In genomic region chr1:90203783-90204690, GRCm38 (mm10) we compare ENCODE assay signal across 8 mouse cellular contexts. TPM values are rescaled to one million over a fixed set of nuclear protein-coding genes. Genes with fewer than 3 reads are reported as not detected.
DNase-seq lines count a peak whose midpoint lies in the region; ATAC-seq and TF ChIP-seq lines count a peak whose summit lies in the region.

Ackr3 (plus strand) TSS chr1:90203980.

- no peaks in the 10 kb centered on the region for H3K36me3 ChIP-seq in embryonic facial prominence, embryonic 15.5 days
- H3K36me3 ChIP-seq in heart, adult 2 months (ENCODE audit: control insufficient read depth, insufficient read depth, low read length) = peaks cover 1% of the 10 kb centered on the region
- no peaks in the 10 kb centered on the region for H3K36me3 ChIP-seq in kidney, adult 2 months (ENCODE audit: control insufficient read depth, insufficient read depth, low read length)
- no peaks in the 10 kb centered on the region; the same call in 1 of the 2 replicates for H3K36me3 ChIP-seq in limb, embryonic 10.5 days
- 0 out of 2 replicates have a peak, but pooled peaks cover under 1% of the 10 kb centered on the region for H3K36me3 ChIP-seq in midbrain, embryonic 12.5 days

- peak; percentile 88 for TF ChIP-seq EP300 in heart, adult 2 months (IDR thresholded peaks at IDR 0.05; ENCODE audit: insufficient read depth, low read depth, low read length)

- intact Hi-C loops in heart, adult 2 months (cut with DNase I) = loop anchor here (1.0 to 5.0 kb wide), 3 partner anchors 144 to 283 kb away; no protein-coding TSS in a partner anchor

- H3K79me2 ChIP-seq in heart, adult 2 months (replicated peaks; ENCODE audit: control insufficient read depth, insufficient read depth, low read length) = no peaks in the 10 kb centered on the region; the same call in 1 of the 2 replicates

- peak; percentile 79 for ATAC-seq in embryonic facial prominence, embryonic 15.5 days (ENCODE audit: insufficient number of reproducible peaks, low FRiP score, low TSS enrichment, low read depth)
- peak; percentile 77 for ATAC-seq in midbrain, embryonic 12.5 days (ENCODE audit: low FRiP score, low read depth)

- peak; percentile 100 for TF ChIP-seq POLR2A in heart, adult 2 months (IDR thresholded peaks at IDR 0.05; ENCODE audit: insufficient read depth, low read depth, low read length)
- peak; percentile 92 for TF ChIP-seq POLR2A in kidney, adult 2 months (IDR thresholded peaks at IDR 0.05; ENCODE audit: low read depth, low read length)

- peaks cover 7% of the 10 kb centered on the region; the same call in 1 of the 2 replicates for H3K27me3 ChIP-seq in embryonic facial prominence, embryonic 15.5 days
- no peaks in the 10 kb centered on the region for H3K27me3 ChIP-seq in heart, adult 2 months (ENCODE audit: control insufficient read depth, insufficient read depth, low read length)
- H3K27me3 ChIP-seq in kidney, adult 2 months (replicated peaks; ENCODE audit: control insufficient read depth, insufficient read depth, low read length) = no peaks in the 10 kb centered on the region
- peaks cover 51% of the 10 kb centered on the region for H3K27me3 ChIP-seq in limb, embryonic 10.5 days (ENCODE audit: low read depth, poor library complexity, severe bottlenecking)
- H3K27me3 ChIP-seq in midbrain, embryonic 12.5 days = peaks cover 30% of the 10 kb centered on the region

- TF ChIP-seq CTCF in heart, adult 2 months (IDR thresholded peaks at IDR 0.05) = peak; percentile 86
- peak; percentile 69 for TF ChIP-seq CTCF in kidney, adult 2 months (conservative IDR thresholded peaks at IDR 0.05; ENCODE audit: insufficient read depth, insufficient read length, low read depth, low read length)

- no peaks in the 10 kb centered on the region for H3K9me3 ChIP-seq in embryonic facial prominence, embryonic 15.5 days (replicated peaks)
- H3K9me3 ChIP-seq in limb, embryonic 10.5 days (replicated peaks) = no peaks in the 10 kb centered on the region
- no peaks in the 10 kb centered on the region for H3K9me3 ChIP-seq in midbrain, embryonic 12.5 days

- H3K9ac ChIP-seq in embryonic facial prominence, embryonic 15.5 days = peak within 1 kb of the TSS; percentile 33
- peak within 1 kb of the TSS; percentile 66 for H3K9ac ChIP-seq in heart, adult 2 months (ENCODE audit: low read depth, low read length)
- peak within 1 kb of the TSS; percentile 73 for H3K9ac ChIP-seq in midbrain, embryonic 12.5 days (replicated peaks)

- H3K27ac ChIP-seq in embryonic facial prominence, embryonic 15.5 days (replicated peaks) = peak within 1 kb of the TSS; percentile 79
- peak within 1 kb of the TSS; percentile 98 for H3K27ac ChIP-seq in heart, adult 2 months
- H3K27ac ChIP-seq in kidney, adult 2 months (ENCODE audit: insufficient read depth, low read depth, low read length) = peak within 1 kb of the TSS; percentile 85
- H3K27ac ChIP-seq in limb, embryonic 10.5 days = peak within 1 kb of the TSS; percentile 85
- H3K27ac ChIP-seq in midbrain, embryonic 12.5 days (replicated peaks) = peak within 1 kb of the TSS; percentile 84

- DNase-seq in adrenal gland, postnatal 4 days (ENCODE audit: low spot score in 2 of 2) = peak; percentile 36 to 45
- DNase-seq in heart, adult 2 months = peak; percentile 88 to 90
- DNase-seq in kidney, adult 2 months = peak; percentile 90
- DNase-seq in limb, embryonic 10.5 days (ENCODE audit: low spot score) = peak; percentile 83
- DNase-seq in spleen, postnatal 10 days (ENCODE audit: low spot score in 2 of 2) = peak; percentile 32 to 74
- no peak for DNase-seq in T-cell, adult 2 months (ENCODE audit: low spot score)

- peak within 1 kb of the TSS; percentile 44 for H3K4me2 ChIP-seq in embryonic facial prominence, embryonic 15.5 days (replicated peaks)
- H3K4me2 ChIP-seq in midbrain, embryonic 12.5 days (replicated peaks) = peak within 1 kb of the TSS; percentile 63

- H3K4me1 ChIP-seq in embryonic facial prominence, embryonic 15.5 days = peaks cover 63% of the 10 kb centered on the region
- H3K4me1 ChIP-seq in heart, adult 2 months (ENCODE audit: control insufficient read depth, insufficient read depth, low read length) = peaks cover 20% of the 10 kb centered on the region
- H3K4me1 ChIP-seq in kidney, adult 2 months (ENCODE audit: control insufficient read depth, insufficient read depth, low read length) = peaks cover 17% of the 10 kb centered on the region
- H3K4me1 ChIP-seq in limb, embryonic 10.5 days = peaks cover 70% of the 10 kb centered on the region
- peaks cover 51% of the 10 kb centered on the region for H3K4me1 ChIP-seq in midbrain, embryonic 12.5 days

- WGBS in embryonic facial prominence, embryonic 15.5 days = under 1% methylated on average over 19 of the region's 19 CpGs
- under 1% methylated on average over 19 of the region's 19 CpGs for WGBS in heart, adult 2 months
- 4% methylated on average over 19 of the region's 19 CpGs for WGBS in kidney, adult 2 months
- 3% methylated on average over 19 of the region's 19 CpGs for WGBS in limb, embryonic 10.5 days
- 1% methylated on average over 19 of the region's 19 CpGs for WGBS in midbrain, embryonic 12.5 days

- peak within 1 kb of the TSS; percentile 49 for H3K4me3 ChIP-seq in embryonic facial prominence, embryonic 15.5 days (replicated peaks)
- H3K4me3 ChIP-seq in heart, adult 2 months = peak within 1 kb of the TSS; percentile 84
- peak within 1 kb of the TSS; percentile 85 for H3K4me3 ChIP-seq in kidney, adult 2 months (ENCODE audit: insufficient read depth, low read depth, low read length)
- peak within 1 kb of the TSS; percentile 59 for H3K4me3 ChIP-seq in limb, embryonic 10.5 days
- H3K4me3 ChIP-seq in midbrain, embryonic 12.5 days = peak within 1 kb of the TSS; percentile 58

RNA-seq across cellular contexts. Expression of gene Ackr3, which starts in this region (rescaled TPM):
- total RNA-seq in adrenal gland, postnatal 4 days (2021) = 10 to 100 TPM; 19.5 to 22.2 TPM
- polyA plus RNA-seq in embryonic facial prominence, embryonic 15.5 days (2015; fragmentation: Nextera tagmentation; extraction: Ambion mirVana) = 29.9 and 31.9 TPM in 2 replicates
- total RNA-seq in heart, adult 2 months (2021) = 10 to 100 TPM; 56.5 to 58.0 TPM
- 186 and 351 TPM in 2 replicates for polyA plus RNA-seq in heart, adult 2 months (2012; rRNA removed)
- 128 and 172 TPM in 2 replicates for polyA plus RNA-seq in kidney, adult 2 months (2012; rRNA removed)
- polyA plus RNA-seq in limb, embryonic 10.5 days (2016; fragmentation: Nextera tagmentation; extraction: Ambion mirVana) = 12.9 and 16.5 TPM in 2 replicates
- 26.6 and 27.4 TPM in 2 replicates for polyA plus RNA-seq in midbrain, embryonic 12.5 days (2016; fragmentation: Nextera tagmentation; extraction: Ambion mirVana)
